Mouse (Mus musculus) right cerebral cortex, postnatal 4 days (tissue): ENCODE data around the gene Tor3a.
"Not testable (repeated sequence)": the region's sequence is repeated elsewhere in the genome, so short reads cannot be mapped to it uniquely, and the experiment has no call there.

Experiments used
- DNase-seq: peaks from one replicate; pipeline ENCODE4 v3.0.0-alpha.2; 2022

The Tor3a gene

GRCm38 (mm10) chr1:156669208-156669983 is 4.8 kb downstream of the Tor3a start:
- DNase-seq, result no peak

- DNase-seq, result no peak
Measured at GRCm38 (mm10) chr1:156668602-156669001, 5.6 kb downstream of the Tor3a start.

GRCm38 (mm10) chr1:156667141-156667926 is 6.8 kb downstream of the Tor3a start:
- DNase-seq, result no peak

- no peak for DNase-seq
Measured at GRCm38 (mm10) chr1:156665777-156666176, 8.4 kb downstream of the Tor3a start.

GRCm38 (mm10) chr1:156660660-156661236 is 13.4 kb downstream of the Tor3a start:
- DNase-seq, result not testable (repeated sequence)

DNA sequence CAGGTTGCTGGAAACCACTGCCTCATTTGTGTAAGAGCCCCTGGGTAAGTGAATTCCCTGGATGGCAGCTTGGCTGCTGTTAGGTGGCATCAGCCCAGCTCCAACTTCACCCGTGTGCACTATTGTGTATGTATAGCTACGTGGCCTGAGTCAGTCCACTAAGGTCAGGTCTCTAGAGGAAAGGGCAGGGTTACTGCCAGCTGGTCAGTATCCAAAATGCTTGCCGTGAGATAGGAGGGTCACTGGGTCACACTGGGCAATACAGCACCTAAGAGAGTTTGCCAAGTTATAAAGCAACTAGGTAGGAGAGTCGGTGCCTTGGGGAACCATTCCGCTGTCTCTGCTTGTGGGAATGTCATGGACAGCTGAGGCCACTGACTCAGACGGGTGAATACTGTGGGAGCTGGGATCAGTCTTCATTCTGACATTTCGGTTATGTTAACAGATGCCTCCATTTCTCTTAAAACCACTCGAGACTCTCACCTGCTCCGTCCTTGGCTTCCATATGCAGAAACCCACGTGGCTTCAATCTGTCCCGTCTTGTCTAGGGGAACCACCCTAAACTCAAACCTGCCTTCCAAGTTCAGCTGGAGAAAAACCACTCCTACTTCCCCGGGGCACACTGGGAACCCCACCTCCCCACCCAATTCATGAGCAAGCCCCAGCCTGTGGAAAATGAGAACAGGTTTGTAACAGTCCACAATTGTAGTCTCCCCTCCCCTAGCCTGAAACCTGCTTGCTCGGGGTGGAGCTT is 14.1 kb downstream of the Tor3a start:
- no peak for DNase-seq

GRCm38 (mm10) chr1:156658676-156659075 is 15.5 kb downstream of the Tor3a start:
- no peak for DNase-seq

DNA sequence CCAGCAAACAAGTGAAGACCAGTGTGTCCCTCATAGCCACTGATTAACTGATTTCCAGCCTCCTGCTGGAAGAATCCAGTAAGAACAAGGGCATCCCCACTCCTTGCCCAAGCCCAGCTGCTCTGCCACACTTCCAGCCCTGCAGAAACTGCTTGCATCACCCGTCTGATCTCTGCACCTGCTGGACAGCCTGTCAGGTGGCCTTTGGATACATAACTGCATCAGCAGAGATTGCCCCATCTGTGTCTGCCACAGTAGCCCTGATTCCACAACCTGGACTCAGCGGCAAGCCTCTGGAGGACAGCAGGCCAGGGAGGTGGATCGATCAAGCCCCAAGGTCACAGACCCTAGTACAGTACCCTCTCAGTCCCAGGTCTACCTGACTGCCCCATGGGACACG is 16.6 kb downstream of the Tor3a start:
- DNase-seq, result no peak

GRCm38 (mm10) chr1:156654735-156655530 is 19.2 kb downstream of the Tor3a start:
- DNase-seq, result no peak

- DNase-seq, result no peak
Measured at GRCm38 (mm10) chr1:156652189-156652822, 21.9 kb downstream of the Tor3a start.

- no peak for DNase-seq
Measured at GRCm38 (mm10) chr1:156650631-156651030, 23.5 kb downstream of the Tor3a start.

DNA sequence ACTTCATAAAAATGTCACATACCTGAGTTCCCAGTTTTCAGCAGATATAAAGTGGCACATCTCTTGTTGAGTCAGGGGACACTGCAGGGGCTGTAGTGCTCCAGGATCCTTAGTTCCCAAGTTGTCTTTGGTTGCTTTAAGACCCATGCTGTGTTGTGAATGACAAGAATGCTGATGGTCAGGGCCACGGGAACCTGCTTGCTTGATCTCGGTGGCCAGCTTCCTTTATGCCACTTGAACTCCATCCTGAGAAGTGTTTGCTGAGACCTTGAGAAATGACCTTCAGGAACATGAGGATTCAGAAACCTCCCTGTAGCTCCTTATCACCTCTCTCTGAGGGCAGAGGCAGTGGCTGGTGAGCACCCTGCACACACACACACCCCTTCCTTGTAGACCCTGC is 25.5 kb downstream of the Tor3a start:
- DNase-seq, result no peak

GRCm38 (mm10) chr1:156645971-156646370 is 28.2 kb downstream of the Tor3a start:
- DNase-seq, result no peak

GRCm38 (mm10) chr1:156644780-156645523 is 29.2 kb downstream of the Tor3a start:
- no peak for DNase-seq

- DNase-seq, result no peak
Measured at GRCm38 (mm10) chr1:156644061-156644460, 30.1 kb downstream of the Tor3a start.

- no peak for DNase-seq
Measured at GRCm38 (mm10) chr1:156642813-156643212, 31.3 kb downstream of the Tor3a start.

- no peak for DNase-seq
Measured at GRCm38 (mm10) chr1:156641808-156642207, 32.3 kb downstream of the Tor3a start.

DNA sequence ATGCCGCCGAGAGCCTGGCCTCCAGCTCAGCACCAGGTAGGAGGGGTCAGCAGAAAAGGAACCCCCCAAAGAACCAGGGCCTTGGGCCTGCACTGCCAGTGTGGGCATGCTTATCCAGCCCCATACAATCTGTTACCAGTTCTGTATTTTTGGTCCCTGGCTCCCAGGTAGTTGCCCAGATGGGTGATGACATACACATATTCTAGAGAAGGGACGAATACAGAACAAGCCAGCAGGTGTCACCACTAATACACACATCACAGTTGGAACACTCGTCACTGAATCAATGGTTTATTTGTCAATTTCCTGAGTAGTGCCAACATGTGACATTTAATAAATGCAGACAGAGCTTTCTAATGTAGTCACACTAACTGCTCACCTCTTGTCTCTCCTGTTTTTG is 33.6 kb downstream of the Tor3a start:
- DNase-seq, result no peak

GRCm38 (mm10) chr1:156639455-156639854 is 34.7 kb downstream of the Tor3a start:
- DNase-seq, result no peak

DNA sequence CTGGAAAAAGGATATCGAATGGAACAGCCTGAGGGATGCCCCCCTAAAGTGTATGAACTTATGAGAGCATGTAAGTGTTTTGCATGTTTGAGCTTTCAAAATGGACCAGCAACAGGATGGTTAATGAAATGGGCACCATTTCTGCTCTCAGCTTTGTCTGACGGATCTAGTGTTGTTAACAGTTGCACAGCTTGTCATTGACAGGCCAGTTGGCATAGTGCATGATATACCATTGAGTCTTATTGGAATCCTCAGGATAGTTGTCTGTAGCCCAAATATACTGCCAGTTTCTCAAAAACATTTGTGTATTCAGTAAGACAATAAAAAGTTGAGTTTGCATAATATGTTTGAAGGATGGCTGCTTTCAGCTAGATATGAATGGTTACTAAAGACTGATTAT is 39.0 kb downstream of the Tor3a start:
- no peak for DNase-seq

DNA sequence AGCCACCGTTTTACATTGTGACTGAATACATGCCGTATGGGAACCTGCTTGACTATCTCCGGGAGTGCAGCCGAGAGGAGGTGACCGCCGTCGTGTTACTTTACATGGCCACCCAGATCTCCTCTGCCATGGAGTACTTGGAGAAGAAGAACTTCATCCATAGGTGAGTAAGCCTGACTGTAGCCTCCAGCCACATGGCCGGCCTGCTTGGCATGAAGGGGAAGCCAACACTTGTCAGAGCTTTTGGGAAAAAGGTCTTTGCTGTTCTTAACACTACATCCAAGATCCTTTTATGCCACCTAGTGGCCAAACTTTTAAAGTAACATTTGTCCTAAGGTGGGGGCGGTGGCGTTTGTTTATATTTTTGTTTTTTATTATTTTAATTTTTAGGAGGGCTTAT is 41.1 kb downstream of the Tor3a start:
- DNase-seq, result no peak
